Mouse (Mus musculus) kidney, adult 2 months (tissue): Measurements from ENCODE around the gene Pcsk2. TPM values are rescaled to one million over a fixed set of nuclear protein-coding genes. Genes with fewer than 3 reads are reported as not detected.

Source experiments
- DNase-seq: peaks from one replicate; pipeline ENCODE4 v3.0.0; 2021
- H3K27ac ChIP-seq: fragments of 200-500 bp; 2 replicates; pipeline ENCODE4 v1.5.1; 2012; ENCODE audit warnings: low read depth, low read length, control low read depth, inconsistent platforms; ENCODE audit not compliant: insufficient read depth
- H3K27me3 ChIP-seq: fragments of 200-500 bp; replicated peaks from 2 replicates; pipeline ENCODE4 v1.6.1; 2012; ENCODE audit warnings: mild to moderate bottlenecking, moderate library complexity, low read length, inconsistent platforms; ENCODE audit not compliant: control insufficient read depth, insufficient read depth
- H3K36me3 ChIP-seq: fragments of 200-500 bp; 2 replicates; pipeline ENCODE4 v1.6.1; 2012; ENCODE audit warnings: mild to moderate bottlenecking, moderate library complexity, low read length, inconsistent platforms; ENCODE audit not compliant: control insufficient read depth, insufficient read depth
- H3K4me1 ChIP-seq: fragments of 200-500 bp; 2 replicates; pipeline ENCODE4 v1.6.1; 2011; ENCODE audit warnings: low read length; ENCODE audit not compliant: control insufficient read depth, insufficient read depth
- H3K4me3 ChIP-seq: fragments of 200-500 bp; 2 replicates; pipeline ENCODE4 v1.5.1; 2011; ENCODE audit warnings: mild to moderate bottlenecking, low read depth, low read length, control low read depth; ENCODE audit not compliant: insufficient read depth
- CTCF ChIP-seq: fragments of 200-500 bp; conservative IDR thresholded peaks from 2 replicates; pipeline ENCODE4 v1.5.1; 2011; ENCODE audit warnings: low read depth, mild to moderate bottlenecking, control low read depth, low read length, moderate library complexity, mixed read lengths; ENCODE audit not compliant: insufficient read depth, insufficient read length
- POLR2A ChIP-seq: fragments of 200-500 bp; IDR thresholded peaks from one replicate; pipeline ENCODE4 v1.6.1; 2011; ENCODE audit warnings: low read depth, low read length, control low read depth
- WGBS: fragments of 180-500 bp; shearing (Covaris S2); methylation state at CpG from one replicate; pipeline ENCODE4 v1.1.7; 2018; 5-methylcytosine and 5-hydroxymethylcytosine counted together
- polyA plus RNA-seq: library from polyadenylated mRNA; depleted of rRNA; stranded (reverse); fragments of >200 nt; gene quantifications from 2 replicates; pipeline ENCODE4 v1.2.3, GENCODE M21; 2012

Pcsk2 gene
- polyA plus RNA-seq, 1 experiment = 0.11 TPM

DNA sequence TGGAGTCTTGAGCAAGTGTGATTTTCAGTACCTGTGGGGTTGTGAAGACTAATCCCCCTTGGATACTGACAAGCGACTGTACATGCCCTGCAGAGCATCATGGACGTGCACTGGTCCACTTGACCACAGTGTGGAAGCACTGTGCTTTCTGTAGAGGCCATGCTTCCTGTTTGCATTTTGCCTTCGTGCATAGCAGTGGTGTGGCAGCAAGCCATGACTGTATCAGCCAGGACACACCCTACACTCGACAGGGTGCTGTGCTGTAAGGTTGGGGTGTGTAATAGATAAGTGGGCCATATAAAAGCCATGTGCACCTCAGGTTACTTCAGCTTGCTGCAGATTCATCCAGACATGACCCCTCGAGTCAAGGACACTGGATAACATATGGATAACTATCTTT, 292.7 kb downstream of the Pcsk2 start:
- Histone ChIP-seq H3K36me3 (no peaks in the 10 kb centered on the region), H3K27ac (no peak overlapping the region), H3K27me3 (no peaks in the 10 kb centered on the region), H3K4me3 (no peak overlapping the region), H3K4me1 (no peaks in the 10 kb centered on the region)
- TF ChIP-seq CTCF (peak; percentile 31), POLR2A (no peak)
- 52% methylated on average over 5 of the region's 5 CpGs for WGBS
- DNase-seq = no peak

GRCm38 (mm10) chr2:143839458-143839857, 293.5 kb downstream of the Pcsk2 start:
- TF ChIP-seq POLR2A (no peak), CTCF (no peak)
- DNase-seq = no peak
- Histone ChIP-seq H3K27me3 (no peaks in the 10 kb centered on the region), H3K27ac (no peak overlapping the region), H3K4me3 (no peak overlapping the region), H3K4me1 (no peaks in the 10 kb centered on the region), H3K36me3 (no peaks in the 10 kb centered on the region)
- WGBS = 91% methylated on average over 2 of the region's 2 CpGs

DNA sequence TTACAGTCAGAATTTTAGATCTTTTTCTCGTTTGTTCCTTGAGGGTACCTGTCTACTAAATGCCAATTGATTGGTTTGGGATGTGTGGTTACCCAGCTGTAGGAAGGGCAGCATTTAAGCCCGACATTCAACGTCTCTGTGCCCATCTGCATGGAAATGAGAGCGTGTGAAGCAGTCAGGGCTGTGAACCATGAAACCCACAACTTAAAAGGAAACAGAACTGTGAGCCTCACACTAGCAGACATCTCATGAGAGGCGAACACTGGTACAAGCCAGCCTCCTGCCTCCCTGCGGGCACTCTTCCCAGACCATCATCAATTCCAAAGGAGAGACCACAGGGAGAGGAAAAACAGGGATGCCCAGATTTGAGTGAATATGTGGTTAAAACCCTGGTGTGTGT, 294.9 kb downstream of the Pcsk2 start:
- WGBS = 66% methylated on average over 6 of the region's 6 CpGs
- H3K36me3 ChIP-seq = no peaks in the 10 kb centered on the region
- no peaks in the 10 kb centered on the region for H3K4me1 ChIP-seq
- H3K27me3 ChIP-seq = no peaks in the 10 kb centered on the region
- no peak overlapping the region for H3K27ac ChIP-seq
- H3K4me3 ChIP-seq = no peak overlapping the region
- TF ChIP-seq CTCF (no peak), POLR2A (no peak)
- DNase-seq = no peak

DNA sequence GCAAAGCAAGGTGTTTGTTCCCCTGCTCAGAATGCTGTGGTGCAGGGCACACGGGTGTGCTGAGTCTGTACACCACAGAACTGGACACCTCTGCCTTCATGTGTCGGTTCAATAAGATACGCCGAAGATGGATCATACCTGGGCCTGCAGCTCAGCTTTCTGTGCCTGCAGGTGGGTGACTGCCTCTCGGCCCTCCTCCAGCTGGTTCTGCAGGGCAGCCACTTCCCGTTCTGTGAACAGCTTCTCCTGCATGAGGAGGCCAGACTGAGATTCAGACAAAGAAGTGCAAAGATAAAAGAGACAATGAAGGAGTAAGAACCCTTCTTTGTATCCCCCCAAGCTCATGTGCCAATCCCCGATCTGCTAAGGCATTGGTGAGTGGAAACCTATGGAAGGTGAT, 295.6 kb downstream of the Pcsk2 start:
- Histone ChIP-seq H3K27me3 (no peaks in the 10 kb centered on the region), H3K27ac (no peak overlapping the region), H3K4me1 (peaks cover 2% of the 10 kb centered on the region), H3K36me3 (no peaks in the 10 kb centered on the region), H3K4me3 (no peak overlapping the region)
- no peak for DNase-seq
- 86% methylated on average over 7 of the region's 7 CpGs for WGBS
- no peak for TF ChIP-seq CTCF
- no peak for TF ChIP-seq POLR2A

DNA sequence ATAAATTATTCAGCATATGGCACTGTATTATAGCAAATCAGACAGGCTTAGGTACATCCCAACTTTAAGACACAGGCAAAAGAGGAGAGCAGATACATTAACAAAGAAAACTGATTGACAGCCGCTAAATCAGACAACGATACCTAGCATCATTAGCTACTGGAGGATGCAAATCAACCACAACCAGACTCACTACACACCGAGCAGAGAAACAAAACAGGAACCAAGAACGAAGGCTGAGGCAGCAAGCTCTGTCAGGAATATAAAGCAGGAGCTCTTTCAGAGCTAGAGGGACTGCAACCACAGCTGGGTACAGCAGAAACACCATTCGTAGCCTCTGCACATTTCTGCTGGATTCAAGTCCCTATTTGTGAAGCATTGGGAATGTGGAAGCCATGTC, 298.8 kb downstream of the Pcsk2 start:
- no peaks in the 10 kb centered on the region for H3K36me3 ChIP-seq
- TF ChIP-seq POLR2A = no peak
- no peak for TF ChIP-seq CTCF
- no peak overlapping the region for H3K27ac ChIP-seq
- DNase-seq = no peak
- H3K4me1 ChIP-seq = peaks cover 5% of the 10 kb centered on the region
- H3K4me3 ChIP-seq = no peak overlapping the region
- no peaks in the 10 kb centered on the region for H3K27me3 ChIP-seq
- WGBS = 86% methylated on average over 5 of the region's 5 CpGs

DNA sequence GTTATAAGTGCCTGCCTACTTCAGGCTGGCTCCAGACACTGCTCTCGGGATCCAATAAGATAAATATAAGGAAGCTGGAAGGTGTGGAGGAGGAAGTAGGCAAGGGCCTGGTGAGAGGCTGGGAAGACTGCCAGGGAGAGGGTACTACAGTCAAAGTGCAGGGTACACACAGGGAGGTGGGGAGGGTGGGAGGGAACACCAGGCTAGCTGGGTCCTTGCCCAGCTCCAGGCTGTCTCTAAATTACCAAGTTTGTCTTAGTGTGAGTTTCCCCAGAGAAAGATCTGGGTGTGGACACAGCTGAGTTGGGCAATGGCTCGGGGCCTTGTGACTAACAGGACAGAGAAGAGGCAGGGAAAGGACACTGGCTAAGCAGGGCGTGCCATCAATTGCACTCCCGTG, 300.8 kb downstream of the Pcsk2 start:
- no peak for TF ChIP-seq POLR2A
- no peak for TF ChIP-seq CTCF
- Histone ChIP-seq H3K4me3 (no peak overlapping the region), H3K27ac (no peak overlapping the region), H3K4me1 (peaks cover 5% of the 10 kb centered on the region), H3K27me3 (no peaks in the 10 kb centered on the region), H3K36me3 (no peaks in the 10 kb centered on the region)
- 30% methylated on average over 4 of the region's 4 CpGs for WGBS
- DNase-seq = peak; percentile 84

- WGBS = 52% methylated on average over 3 of the region's 3 CpGs
- Histone ChIP-seq H3K4me3 (no peak overlapping the region), H3K4me1 (peaks cover 5% of the 10 kb centered on the region), H3K27me3 (no peaks in the 10 kb centered on the region), H3K27ac (no peak overlapping the region), H3K36me3 (no peaks in the 10 kb centered on the region)
- TF ChIP-seq POLR2A (no peak), CTCF (no peak)
- DNase-seq = no peak
Measured at GRCm38 (mm10) chr2:143847291-143847690, 301.3 kb downstream of the Pcsk2 start.
